Mouse (Mus musculus) bone marrow, adult 2 months (tissue): ENCODE data around the gene Acsf2.

Experiments
- CTCF ChIP-seq: fragments of 200-500 bp; IDR thresholded peaks from 2 replicates; pipeline ENCODE4 v1.5.1; 2011; ENCODE audit warnings: low read length, control low read depth; ENCODE audit not compliant: control insufficient read depth, insufficient read depth
- POLR2A ChIP-seq: fragments of 200-500 bp; IDR thresholded peaks from 2 replicates; pipeline ENCODE4 v1.6.1; 2011; ENCODE audit warnings: low read depth, mild to moderate bottlenecking, control low read depth, low read length, borderline replicate concordance; ENCODE audit not compliant: control insufficient read depth

GRCm38 (mm10) chr11:94622162-94622561 lies 20.5 kb upstream of the Acsf2 start:
- TF ChIP-seq CTCF (no peak), POLR2A (no peak)
